Mouse (Mus musculus): Measurements from ENCODE around the gene Rrm1. TPM values are rescaled to one million over a fixed set of nuclear protein-coding genes. Genes with fewer than 3 reads are reported as not detected.
"Not testable (repeated sequence)": the region's sequence is repeated elsewhere in the genome, so short reads cannot be mapped to it uniquely, and the experiment has no call there.

Rrm1 gene
- 274 and 290 TPM in 2 replicates for polyA plus RNA-seq (2014; fragmentation: Nextera tagmentation; extraction: Ambion mirVana)

DNA sequence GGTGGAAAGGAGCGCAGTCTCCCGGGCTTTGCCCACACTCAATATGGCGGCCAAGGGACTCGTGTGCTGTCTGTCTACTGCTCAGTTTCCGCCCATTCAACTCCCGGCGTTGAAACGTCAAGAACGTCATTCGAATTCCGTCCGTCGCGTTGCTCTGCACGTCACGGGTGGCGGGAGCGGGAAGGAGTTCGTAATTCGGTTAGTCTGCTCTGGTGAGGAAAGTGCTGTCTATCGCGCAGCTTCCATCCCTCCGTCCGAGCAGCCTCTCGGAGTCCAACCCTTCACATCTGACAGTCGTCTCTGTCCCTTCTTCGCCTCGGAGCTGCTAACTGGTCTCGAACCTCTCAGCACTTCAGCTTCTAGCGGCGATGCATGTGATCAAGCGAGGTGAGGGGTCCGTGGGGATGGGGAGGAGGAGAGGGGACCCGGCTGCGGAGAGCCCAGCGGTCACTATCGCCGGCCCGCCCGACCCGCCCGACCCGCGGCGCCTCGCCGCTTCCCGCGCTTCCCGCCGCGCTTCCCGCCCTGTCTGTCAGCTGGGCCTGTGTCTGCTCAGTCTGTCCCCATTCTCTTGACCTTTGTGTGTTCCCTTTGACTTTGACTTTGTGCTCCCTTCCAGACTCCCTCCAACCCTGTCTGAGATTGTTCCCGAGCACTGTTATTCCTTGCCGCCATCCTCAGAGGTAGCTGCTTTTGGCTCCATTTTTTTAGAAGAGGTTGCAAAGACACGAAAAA is at the start of gene Rrm1:
Gene Rrm1 (plus strand): TSS at position 39 of the 735 bp plus-strand sequence.
- WGBS: under 1% methylated on average over 39 of the region's 56 CpGs
- H3K36me3 ChIP-seq (ENCODE audit: control insufficient read depth, insufficient read depth, low read length): peaks cover 11% of the 10 kb centered on the region

DNA sequence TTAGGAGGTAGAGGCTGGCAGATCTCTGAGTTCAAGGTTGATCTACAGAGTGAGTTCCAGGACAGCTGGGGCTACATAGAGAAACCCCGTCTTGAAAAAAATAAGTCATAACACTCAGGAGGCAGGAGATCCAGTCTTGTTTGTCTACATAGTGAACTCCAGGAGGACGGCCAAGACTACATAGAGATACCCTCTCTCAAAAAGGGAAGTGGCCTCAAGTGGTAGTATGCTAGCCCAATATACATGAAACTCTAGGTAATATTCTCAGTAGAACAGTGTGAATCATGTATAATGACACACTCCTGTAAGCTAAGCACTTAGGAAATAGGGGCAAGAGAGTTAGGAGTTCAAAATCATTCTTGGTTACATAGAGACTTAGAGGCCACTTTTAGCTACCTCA is 47.6 kb upstream of the Rrm1 start:
- no peak overlapping the region for H3K9ac ChIP-seq (ENCODE audit: low read length)
- no peaks in the 10 kb centered on the region for H3K9me3 ChIP-seq (ENCODE audit: control insufficient read depth, low read length)
- no peak for ATAC-seq (replicated peaks; ENCODE audit: low FRiP score)
- H3K4me1 ChIP-seq (replicated peaks; ENCODE audit: control insufficient read depth, insufficient read depth, low read length): no peaks in the 10 kb centered on the region
- no peaks in the 10 kb centered on the region for H3K36me3 ChIP-seq (ENCODE audit: control insufficient read depth, insufficient read depth, low read length)
- no peak overlapping the region for H3K27ac ChIP-seq (ENCODE audit: low read depth, low read length)
- no peak overlapping the region for H3K4me3 ChIP-seq (ENCODE audit: low read depth, low read length)
- H3K27me3 ChIP-seq (ENCODE audit: control insufficient read depth, insufficient read depth, low read length): no peaks in the 10 kb centered on the region
- 90% methylated on average over 2 of the region's 2 CpGs for WGBS
- H3K4me2 ChIP-seq (ENCODE audit: low read depth, low read length, severe bottlenecking): no peak overlapping the region
- no peak for DNase-seq (ENCODE audit: low spot score)

More for the DNA sequence above, at the start of gene Rrm1:
- ATAC-seq (replicated peaks; ENCODE audit: low FRiP score): peak; percentile 98
- peak within 1 kb of the TSS; percentile 79 for H3K9ac ChIP-seq (ENCODE audit: low read length)
- no peaks in the 10 kb centered on the region for H3K9me3 ChIP-seq (ENCODE audit: control insufficient read depth, low read length)
- peak within 1 kb of the TSS; percentile 67 for H3K4me3 ChIP-seq (ENCODE audit: low read depth, low read length)
- H3K4me2 ChIP-seq (ENCODE audit: low read depth, low read length, severe bottlenecking): peak within 1 kb of the TSS; percentile 59
- peaks cover 4% of the 10 kb centered on the region for H3K4me1 ChIP-seq (replicated peaks; ENCODE audit: control insufficient read depth, insufficient read depth, low read length)
- DNase-seq (ENCODE audit: low spot score): peak; percentile 96
- no peaks in the 10 kb centered on the region for H3K27me3 ChIP-seq (ENCODE audit: control insufficient read depth, insufficient read depth, low read length)
- peak within 1 kb of the TSS; percentile 76 for H3K27ac ChIP-seq (ENCODE audit: low read depth, low read length)

DNA sequence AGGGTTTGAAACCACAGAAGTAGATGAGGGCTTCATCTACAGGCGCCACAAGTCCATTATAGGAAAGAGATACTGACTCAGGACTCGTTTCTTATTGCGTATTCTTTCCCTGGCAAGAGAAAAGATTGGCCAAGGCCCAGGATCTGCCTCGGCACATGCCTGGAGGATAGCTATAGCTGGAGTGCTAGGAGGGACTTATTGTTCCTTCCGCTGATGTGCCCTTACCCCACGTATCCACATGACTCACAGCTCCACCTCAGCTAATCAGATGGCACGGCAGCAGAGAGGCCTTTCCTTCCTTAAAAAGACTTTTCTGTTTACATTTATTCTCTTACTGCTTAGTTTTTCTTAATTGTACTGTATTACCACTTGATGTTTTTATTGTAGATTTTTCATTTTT is 45.6 kb upstream of the Rrm1 start:
- Histone ChIP-seq H3K4me3 (ENCODE audit: low read depth, low read length) (no peak overlapping the region), H3K4me1 (replicated peaks; ENCODE audit: control insufficient read depth, insufficient read depth, low read length) (0 out of 2 replicates have a peak, but pooled peaks cover 2% of the 10 kb centered on the region), H3K9ac (ENCODE audit: low read length) (no peak overlapping the region), H3K9me3 (ENCODE audit: control insufficient read depth, low read length) (no peaks in the 10 kb centered on the region), H3K36me3 (ENCODE audit: control insufficient read depth, insufficient read depth, low read length) (no peaks in the 10 kb centered on the region), H3K27ac (ENCODE audit: low read depth, low read length) (no peak overlapping the region), H3K4me2 (ENCODE audit: low read depth, low read length, severe bottlenecking) (no peak overlapping the region), H3K27me3 (ENCODE audit: control insufficient read depth, insufficient read depth, low read length) (no peaks in the 10 kb centered on the region)
- DNase-seq (ENCODE audit: low spot score): no peak
- no peak for ATAC-seq (replicated peaks; ENCODE audit: low FRiP score)
- 85% methylated on average over 7 of the region's 7 CpGs for WGBS

DNA sequence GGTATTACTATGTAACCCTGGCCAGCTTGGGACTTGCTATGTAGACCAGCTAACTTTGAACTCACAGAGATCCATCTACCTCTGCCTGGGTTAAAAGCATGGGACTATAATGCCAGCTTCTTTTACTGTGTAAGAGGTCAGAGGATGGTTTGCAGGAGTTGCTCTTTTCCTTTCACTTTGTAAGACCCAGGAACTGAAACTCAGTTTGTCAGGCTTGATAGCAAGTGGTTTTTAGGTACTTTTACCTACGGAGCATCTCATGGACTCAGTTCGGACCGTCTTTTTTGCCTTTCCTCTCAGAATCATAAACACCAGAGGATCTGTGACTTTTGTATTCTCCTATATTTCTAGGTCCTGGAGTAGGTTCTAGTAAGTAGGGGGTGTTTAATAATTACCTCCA is 45.2 kb upstream of the Rrm1 start:
- Histone ChIP-seq H3K9ac (ENCODE audit: low read length) (no peak overlapping the region), H3K9me3 (ENCODE audit: control insufficient read depth, low read length) (no peaks in the 10 kb centered on the region), H3K27me3 (ENCODE audit: control insufficient read depth, insufficient read depth, low read length) (no peaks in the 10 kb centered on the region), H3K4me1 (replicated peaks; ENCODE audit: control insufficient read depth, insufficient read depth, low read length) (0 out of 2 replicates have a peak, but pooled peaks cover 2% of the 10 kb centered on the region), H3K4me3 (ENCODE audit: low read depth, low read length) (no peak overlapping the region), H3K27ac (ENCODE audit: low read depth, low read length) (no peak overlapping the region), H3K36me3 (ENCODE audit: control insufficient read depth, insufficient read depth, low read length) (no peaks in the 10 kb centered on the region), H3K4me2 (ENCODE audit: low read depth, low read length, severe bottlenecking) (no peak overlapping the region)
- DNase-seq (ENCODE audit: low spot score) (no peak), ATAC-seq (replicated peaks; ENCODE audit: low FRiP score) (no peak)
- WGBS: 93% methylated on average over 3 of the region's 3 CpGs

DNA sequence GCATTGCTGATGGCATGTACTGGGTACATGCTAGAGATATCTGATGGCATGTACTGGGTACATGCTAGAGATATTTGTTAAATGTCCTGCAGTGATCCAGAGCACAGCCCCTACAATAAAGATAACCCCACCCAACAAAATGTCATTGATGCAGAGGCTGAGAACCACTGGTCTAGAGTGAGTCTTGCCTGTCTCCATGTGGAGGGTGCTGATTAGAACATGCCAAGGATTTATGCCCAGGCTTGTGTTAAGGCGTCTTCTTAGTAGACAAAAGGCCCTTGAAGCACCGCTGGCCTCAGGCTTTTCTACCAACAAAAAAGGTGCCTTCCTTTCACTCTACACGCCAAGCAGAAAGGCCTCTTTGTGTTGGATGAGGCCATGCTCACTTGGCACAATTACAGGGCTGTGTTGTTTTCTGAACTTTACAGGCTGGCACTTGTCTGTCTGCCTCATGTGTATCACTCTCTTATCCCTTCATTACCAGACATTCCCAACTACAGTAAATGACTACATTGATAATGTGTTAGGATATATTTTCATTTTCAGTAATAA is 42.2 kb upstream of the Rrm1 start:
- 0 out of 2 replicates have a peak, but pooled peaks cover 2% of the 10 kb centered on the region for H3K4me1 ChIP-seq (replicated peaks; ENCODE audit: control insufficient read depth, insufficient read depth, low read length)
- no peak overlapping the region for H3K4me2 ChIP-seq (ENCODE audit: low read depth, low read length, severe bottlenecking)
- 17% methylated on average over 3 of the region's 3 CpGs for WGBS
- H3K9me3 ChIP-seq (ENCODE audit: control insufficient read depth, low read length): no peaks in the 10 kb centered on the region
- H3K36me3 ChIP-seq (ENCODE audit: control insufficient read depth, insufficient read depth, low read length): no peaks in the 10 kb centered on the region
- H3K27me3 ChIP-seq (ENCODE audit: control insufficient read depth, insufficient read depth, low read length): no peaks in the 10 kb centered on the region
- ATAC-seq (replicated peaks; ENCODE audit: low FRiP score): peak; percentile 46; the same call in 1 of the 2 replicates
- DNase-seq (ENCODE audit: low spot score): no peak
- H3K4me3 ChIP-seq (ENCODE audit: low read depth, low read length): no peak overlapping the region
- no peak overlapping the region for H3K9ac ChIP-seq (ENCODE audit: low read length)
- H3K27ac ChIP-seq (ENCODE audit: low read depth, low read length): no peak overlapping the region

DNA sequence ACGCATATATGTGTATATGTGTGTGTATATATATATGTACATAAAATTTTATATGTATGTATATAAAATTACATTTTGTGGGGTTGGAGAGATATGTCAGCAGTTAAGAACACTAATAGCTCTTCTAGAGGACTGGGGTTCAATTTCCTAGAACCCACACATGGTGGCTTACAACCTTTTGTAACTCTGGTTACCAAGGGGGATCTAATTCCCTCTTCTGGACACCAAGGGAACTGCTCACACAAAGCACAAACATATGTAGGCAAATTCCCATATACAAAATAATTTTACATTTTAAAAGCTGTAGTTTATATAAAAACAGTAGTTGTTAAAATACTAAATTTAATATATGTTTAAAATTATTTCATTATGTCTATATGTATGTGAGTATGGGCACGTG is 37.4 kb upstream of the Rrm1 start:
- WGBS: 93% methylated on average over 2 of the region's 2 CpGs
- DNase-seq (ENCODE audit: low spot score) (no peak), ATAC-seq (replicated peaks; ENCODE audit: low FRiP score) (no peak)
- no peak overlapping the region for H3K4me2 ChIP-seq (ENCODE audit: low read depth, low read length, severe bottlenecking)
- H3K4me1 ChIP-seq (replicated peaks; ENCODE audit: control insufficient read depth, insufficient read depth, low read length): 0 out of 2 replicates have a peak, but pooled peaks cover 1% of the 10 kb centered on the region
- H3K9ac ChIP-seq (ENCODE audit: low read length): no peak overlapping the region
- H3K4me3 ChIP-seq (ENCODE audit: low read depth, low read length): no peak overlapping the region
- H3K9me3 ChIP-seq (ENCODE audit: control insufficient read depth, low read length): no peaks in the 10 kb centered on the region
- H3K27ac ChIP-seq (ENCODE audit: low read depth, low read length): no peak overlapping the region
- no peaks in the 10 kb centered on the region for H3K27me3 ChIP-seq (ENCODE audit: control insufficient read depth, insufficient read depth, low read length)
- no peaks in the 10 kb centered on the region for H3K36me3 ChIP-seq (ENCODE audit: control insufficient read depth, insufficient read depth, low read length)

DNA sequence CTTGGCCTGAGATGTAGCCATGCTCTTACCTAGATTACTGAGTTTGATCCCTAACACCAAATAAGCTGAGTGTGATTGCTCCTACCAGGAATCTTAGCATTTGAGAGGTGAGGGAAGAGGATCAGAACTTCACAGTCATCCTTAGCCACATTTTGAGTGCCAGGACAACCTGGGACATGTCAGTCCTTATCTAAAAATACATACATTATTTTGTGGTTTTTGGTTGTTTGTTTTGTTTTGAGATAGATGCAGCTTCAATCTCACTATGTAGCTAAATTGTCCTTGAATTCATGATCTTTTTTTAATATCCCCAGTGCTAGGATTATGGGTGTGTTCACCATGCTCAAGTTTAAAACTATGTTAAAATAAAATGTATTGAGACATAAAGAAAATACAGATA is 34.1 kb upstream of the Rrm1 start:
- H3K4me3 ChIP-seq (ENCODE audit: low read depth, low read length): no peak overlapping the region
- H3K9me3 ChIP-seq (ENCODE audit: control insufficient read depth, low read length): no peaks in the 10 kb centered on the region
- H3K27me3 ChIP-seq (ENCODE audit: control insufficient read depth, insufficient read depth, low read length): no peaks in the 10 kb centered on the region
- no peak overlapping the region for H3K27ac ChIP-seq (ENCODE audit: low read depth, low read length)
- H3K36me3 ChIP-seq (ENCODE audit: control insufficient read depth, insufficient read depth, low read length): no peaks in the 10 kb centered on the region
- DNase-seq (ENCODE audit: low spot score) (no peak), ATAC-seq (replicated peaks; ENCODE audit: low FRiP score) (no peak)
- no peak overlapping the region for H3K9ac ChIP-seq (ENCODE audit: low read length)
- no peaks in the 10 kb centered on the region for H3K4me1 ChIP-seq (replicated peaks; ENCODE audit: control insufficient read depth, insufficient read depth, low read length)
- H3K4me2 ChIP-seq (ENCODE audit: low read depth, low read length, severe bottlenecking): no peak overlapping the region

DNA sequence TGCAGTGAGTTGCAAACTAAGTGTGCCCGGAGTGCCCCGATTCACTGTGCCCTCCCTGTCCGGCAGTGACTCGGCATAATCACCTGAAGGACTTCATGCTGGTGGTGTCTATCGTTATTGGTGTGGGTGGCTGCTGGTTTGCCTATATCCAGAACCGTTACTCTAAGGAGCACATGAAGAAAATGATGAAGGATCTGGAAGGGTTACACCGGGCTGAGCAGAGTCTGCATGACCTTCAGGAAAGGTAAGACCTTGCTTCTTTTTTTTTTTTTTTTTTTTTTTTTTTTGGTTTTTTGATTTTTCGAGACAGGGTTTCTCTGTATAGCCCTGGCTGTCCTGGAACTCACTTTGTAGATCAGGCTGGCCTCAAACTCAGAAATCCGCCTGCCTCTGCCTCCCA is 26.2 kb upstream of the Rrm1 start:
- WGBS: 93% methylated on average over 9 of the region's 9 CpGs
- not testable (repeated sequence) for H3K9me3 ChIP-seq (ENCODE audit: control insufficient read depth, low read length); H3K4me3 ChIP-seq (ENCODE audit: low read depth, low read length); H3K4me2 ChIP-seq (ENCODE audit: low read depth, low read length, severe bottlenecking); H3K9ac ChIP-seq (ENCODE audit: low read length); H3K27ac ChIP-seq (ENCODE audit: low read depth, low read length); H3K4me1 ChIP-seq (replicated peaks; ENCODE audit: control insufficient read depth, insufficient read depth, low read length); ATAC-seq (replicated peaks; ENCODE audit: low FRiP score); H3K36me3 ChIP-seq (ENCODE audit: control insufficient read depth, insufficient read depth, low read length); H3K27me3 ChIP-seq (ENCODE audit: control insufficient read depth, insufficient read depth, low read length); DNase-seq (ENCODE audit: low spot score)

DNA sequence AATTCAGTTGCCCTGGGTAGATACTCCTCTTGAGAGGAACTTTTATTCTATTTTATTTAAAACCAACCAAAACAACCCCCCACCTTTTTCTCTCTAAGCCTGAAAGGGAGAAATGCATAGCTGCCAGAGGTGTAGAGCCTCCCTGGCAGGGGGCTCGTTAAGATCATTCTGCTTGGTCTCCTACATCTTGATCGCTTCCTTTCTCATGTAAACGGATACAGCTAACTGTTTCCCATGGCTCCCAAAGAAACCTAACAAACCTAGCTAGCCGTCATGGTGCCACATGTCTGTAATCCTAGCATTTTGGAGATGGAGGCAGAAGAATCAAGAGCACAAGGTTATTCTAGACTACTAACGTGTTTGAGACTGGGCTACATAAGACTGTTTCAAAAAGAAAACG is 25.7 kb upstream of the Rrm1 start:
- Histone ChIP-seq H3K4me1 (replicated peaks; ENCODE audit: control insufficient read depth, insufficient read depth, low read length) (no peaks in the 10 kb centered on the region), H3K4me3 (ENCODE audit: low read depth, low read length) (no peak overlapping the region), H3K4me2 (ENCODE audit: low read depth, low read length, severe bottlenecking) (no peak overlapping the region), H3K27me3 (ENCODE audit: control insufficient read depth, insufficient read depth, low read length) (no peaks in the 10 kb centered on the region), H3K9ac (ENCODE audit: low read length) (no peak overlapping the region), H3K36me3 (ENCODE audit: control insufficient read depth, insufficient read depth, low read length) (no peaks in the 10 kb centered on the region), H3K27ac (ENCODE audit: low read depth, low read length) (no peak overlapping the region), H3K9me3 (ENCODE audit: control insufficient read depth, low read length) (no peaks in the 10 kb centered on the region)
- no peak for DNase-seq (ENCODE audit: low spot score)
- no peak for ATAC-seq (replicated peaks; ENCODE audit: low FRiP score)
- WGBS: 36% methylated on average over 6 of the region's 6 CpGs
